Mouse (Mus musculus) hindbrain, postnatal 0 days (tissue): ENCODE measurements around the gene 1700042G07Rik. TPM values are rescaled to one million over a fixed set of nuclear protein-coding genes. Genes with fewer than 3 reads are reported as not detected.
"Not testable (repeated sequence)": the region's sequence is repeated elsewhere in the genome, so short reads cannot be mapped to it uniquely, and the experiment has no call there.

Experiments
- ATAC-seq: fragments of 200-750 bp; cut with Nextera tagmentation; 2 replicates; pipeline ENCODE4 v1.8.0; 2017; ENCODE audit warnings: mild to moderate bottlenecking, moderate TSS enrichment, moderate library complexity
- DNase-seq: peaks from one replicate; pipeline ENCODE4 v3.0.0-alpha.2; 2015; ENCODE audit warnings: low spot score
- H3K27ac ChIP-seq: fragments of 300-500 bp; sonication (generic); 2 replicates; pipeline ENCODE4 v1.5.1; 2014; ENCODE audit warnings: mild to moderate bottlenecking
- H3K27me3 ChIP-seq: fragments of 300-500 bp; sonication (generic); 2 replicates; pipeline ENCODE4 v1.6.1; 2014; ENCODE audit warnings: low read length, mixed read lengths; ENCODE audit not compliant: insufficient read depth
- H3K36me3 ChIP-seq: fragments of 300-500 bp; sonication (generic); 2 replicates; pipeline ENCODE4 v1.6.1; 2014; ENCODE audit warnings: low read length, mixed read lengths; ENCODE audit not compliant: insufficient read depth
- H3K4me1 ChIP-seq: fragments of 300-500 bp; sonication (generic); 2 replicates; pipeline ENCODE4 v1.6.1; 2014; ENCODE audit warnings: antibody characterized with exemption, low read length, mixed read lengths; ENCODE audit not compliant: insufficient read depth
- H3K4me2 ChIP-seq: fragments of 300-500 bp; sonication (generic); 2 replicates; pipeline ENCODE4 v1.6.1; 2014; ENCODE audit warnings: low read depth, mild to moderate bottlenecking, low read length, moderate library complexity, mixed read lengths
- H3K4me3 ChIP-seq: fragments of 300-500 bp; sonication (generic); 2 replicates; pipeline ENCODE4 v1.5.1; 2014; ENCODE audit warnings: low read length
- H3K9ac ChIP-seq: fragments of 300-500 bp; sonication (generic); replicated peaks from 2 replicates; pipeline ENCODE4 v1.6.1; 2014; ENCODE audit warnings: mild to moderate bottlenecking, low read length, moderate library complexity, mixed read lengths
- H3K9me3 ChIP-seq: fragments of 300-500 bp; sonication (generic); 2 replicates; pipeline ENCODE4 v1.6.1; 2016; ENCODE audit warnings: low read length, mixed read lengths
- CTCF ChIP-seq: IDR thresholded peaks from 2 replicates; pipeline ENCODE4 v1.5.1; 2016; ENCODE audit warnings: antibody characterized with exemption, control low read depth, low read depth
- WGBS: fragments of 180-500 bp; shearing (Covaris S2); extraction: QIAGEN DNeasy Blood & Tissue Kit; methylation state at CpG from one replicate; pipeline ENCODE4 v1.1.7; 2014; 5-methylcytosine and 5-hydroxymethylcytosine counted together
- polyA plus RNA-seq: library from polyadenylated mRNA; unstranded; fragments of >200 nt; fragmentation: Nextera tagmentation; extraction: Ambion mirVana; gene quantifications from 2 replicates; pipeline ENCODE4 v1.2.1, GENCODE M21; 2015
- total RNA-seq: library from RNA; depleted of rRNA; stranded (reverse); fragments of >200 nt; gene quantifications from 2 replicates; pipeline ENCODE4 v1.2.3, GENCODE M21; 2014

1700042G07Rik gene
- total and polyA plus RNA-seq, 2 experiments from 2014 or later, result not detected

DNA sequence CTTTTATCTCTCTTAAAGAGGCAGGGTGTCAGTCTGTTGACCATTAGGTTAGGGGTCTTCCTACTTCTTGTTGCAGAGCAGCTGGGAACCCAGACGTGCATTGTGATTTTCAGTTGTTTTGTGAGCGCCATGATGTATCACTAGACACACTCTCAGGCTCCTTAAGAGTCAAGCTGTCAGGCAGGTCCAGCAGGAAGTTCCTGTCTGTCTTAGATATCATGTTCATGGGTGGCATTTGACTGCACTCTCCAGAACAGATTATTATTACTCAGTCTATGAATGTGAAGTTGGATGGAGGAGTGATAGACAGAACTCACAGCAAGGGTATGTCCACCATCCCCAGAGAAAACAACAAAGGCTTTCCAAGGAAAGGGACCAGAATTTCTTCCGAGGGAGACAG, 31.2 kb downstream of the 1700042G07Rik start:
- no peak overlapping the region for H3K4me3 ChIP-seq
- H3K4me1 ChIP-seq, result no peaks in the 10 kb centered on the region
- no peaks in the 10 kb centered on the region for H3K9me3 ChIP-seq
- no peaks in the 10 kb centered on the region for H3K36me3 ChIP-seq
- TF ChIP-seq CTCF, result no peak
- no peak for DNase-seq
- no peak overlapping the region for H3K27ac ChIP-seq
- no peak for ATAC-seq
- no peaks in the 10 kb centered on the region for H3K27me3 ChIP-seq
- no peak overlapping the region for H3K9ac ChIP-seq
- WGBS, result 71% methylated on average over 3 of the region's 3 CpGs
- H3K4me2 ChIP-seq, result no peak overlapping the region

DNA sequence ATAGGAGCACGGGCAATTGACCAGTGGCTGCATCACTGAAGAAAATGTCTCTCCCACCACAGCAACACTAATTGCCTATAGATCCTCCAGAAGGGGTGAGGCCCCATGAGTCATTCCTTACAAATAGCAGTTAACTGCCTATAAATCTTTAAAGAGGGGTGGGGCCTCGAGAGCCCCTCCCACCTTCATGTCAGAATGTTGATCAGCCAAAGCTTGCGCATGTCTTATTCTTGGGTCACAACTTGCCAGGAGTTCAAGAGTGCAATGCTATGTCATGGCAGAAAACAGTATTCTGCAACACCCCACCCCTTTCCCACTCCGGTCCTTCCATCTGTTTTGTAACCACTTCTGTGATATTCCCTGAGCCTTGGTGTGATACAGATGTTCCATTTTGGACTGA, 33.4 kb downstream of the 1700042G07Rik start:
- H3K27ac ChIP-seq, result no peak overlapping the region
- TF ChIP-seq CTCF, result no peak
- H3K4me2 ChIP-seq, result no peak overlapping the region
- no peak for DNase-seq
- no peaks in the 10 kb centered on the region for H3K36me3 ChIP-seq
- H3K27me3 ChIP-seq, result no peaks in the 10 kb centered on the region
- no peak overlapping the region for H3K9ac ChIP-seq
- WGBS, result 86% methylated on average over 4 of the region's 4 CpGs
- ATAC-seq, result no peak
- H3K4me1 ChIP-seq, result no peaks in the 10 kb centered on the region
- no peaks in the 10 kb centered on the region for H3K9me3 ChIP-seq
- no peak overlapping the region for H3K4me3 ChIP-seq

DNA sequence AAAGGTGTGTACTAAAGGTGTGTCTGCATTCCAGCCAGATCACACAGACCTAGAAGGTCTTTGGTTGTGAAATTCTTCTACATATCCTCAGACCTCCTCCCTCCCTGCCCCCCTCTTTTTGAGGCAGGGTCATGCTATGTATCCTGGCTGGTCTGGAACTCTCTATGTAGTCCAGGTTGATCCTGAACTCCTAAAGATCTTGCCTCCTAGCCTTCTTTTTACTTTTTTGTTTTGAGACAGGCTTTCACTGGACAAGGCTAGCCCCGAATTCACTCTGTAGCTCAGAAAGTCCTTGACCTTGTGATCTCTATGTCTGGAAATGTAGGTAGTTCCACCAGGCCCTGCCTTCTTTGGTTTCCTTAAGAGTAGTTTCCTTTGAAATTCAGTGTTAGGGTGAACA, 35.7 kb downstream of the 1700042G07Rik start:
- no peaks in the 10 kb centered on the region for H3K9me3 ChIP-seq
- ATAC-seq, result no peak
- WGBS, result 84% methylated on average over 1 of the region's 1 CpGs

DNA sequence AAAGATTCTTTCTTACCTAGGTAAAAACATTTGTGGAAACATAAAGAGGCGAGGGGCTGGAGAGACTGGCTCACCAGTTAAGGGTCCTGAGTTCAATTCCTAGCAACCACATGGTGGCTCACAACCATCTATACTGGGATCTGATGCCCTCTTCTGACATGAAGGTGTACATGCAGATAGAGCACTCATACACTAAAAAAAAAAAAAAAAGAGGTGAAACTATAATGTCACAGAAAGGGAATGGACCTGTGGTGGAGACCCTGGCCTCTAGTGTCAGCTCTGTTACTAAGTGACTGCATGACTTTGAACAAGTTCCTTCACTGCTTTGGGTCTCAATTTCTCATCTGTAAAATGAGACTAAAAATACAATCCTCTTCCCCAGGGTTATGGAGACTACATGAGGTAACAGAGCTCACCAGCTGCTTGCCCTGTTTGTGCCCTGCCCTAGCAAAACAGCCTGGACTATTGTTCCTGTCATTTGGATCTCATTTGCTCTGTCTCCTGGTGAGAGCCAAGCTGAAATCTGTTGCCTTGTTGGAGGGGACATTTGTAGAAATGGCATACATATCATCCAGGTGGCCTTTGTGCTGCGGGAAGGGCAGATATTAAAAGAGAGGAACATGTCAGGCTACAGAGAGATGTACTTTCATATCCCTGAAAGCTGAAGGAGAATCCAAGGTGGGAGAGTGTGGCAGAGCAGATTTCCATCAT, 42.9 kb downstream of the 1700042G07Rik start:
- no peak overlapping the region for H3K4me2 ChIP-seq
- no peaks in the 10 kb centered on the region for H3K27me3 ChIP-seq
- no peaks in the 10 kb centered on the region for H3K4me1 ChIP-seq
- DNase-seq (no peak), ATAC-seq (no peak)
- no peak overlapping the region for H3K9ac ChIP-seq
- no peak overlapping the region for H3K27ac ChIP-seq
- H3K36me3 ChIP-seq, result no peaks in the 10 kb centered on the region
- H3K9me3 ChIP-seq, result no peaks in the 10 kb centered on the region
- no peak for TF ChIP-seq CTCF
- no peak overlapping the region for H3K4me3 ChIP-seq
- 83% methylated on average over 2 of the region's 2 CpGs for WGBS

More for the DNA sequence above, 35.7 kb downstream of the 1700042G07Rik start:
- no peak overlapping the region for H3K4me3 ChIP-seq
- no peak overlapping the region for H3K27ac ChIP-seq
- no peaks in the 10 kb centered on the region for H3K4me1 ChIP-seq
- no peak for DNase-seq
- H3K36me3 ChIP-seq, result no peaks in the 10 kb centered on the region
- H3K4me2 ChIP-seq, result no peak overlapping the region
- no peaks in the 10 kb centered on the region for H3K27me3 ChIP-seq
- no peak overlapping the region for H3K9ac ChIP-seq
- no peak for TF ChIP-seq CTCF

DNA sequence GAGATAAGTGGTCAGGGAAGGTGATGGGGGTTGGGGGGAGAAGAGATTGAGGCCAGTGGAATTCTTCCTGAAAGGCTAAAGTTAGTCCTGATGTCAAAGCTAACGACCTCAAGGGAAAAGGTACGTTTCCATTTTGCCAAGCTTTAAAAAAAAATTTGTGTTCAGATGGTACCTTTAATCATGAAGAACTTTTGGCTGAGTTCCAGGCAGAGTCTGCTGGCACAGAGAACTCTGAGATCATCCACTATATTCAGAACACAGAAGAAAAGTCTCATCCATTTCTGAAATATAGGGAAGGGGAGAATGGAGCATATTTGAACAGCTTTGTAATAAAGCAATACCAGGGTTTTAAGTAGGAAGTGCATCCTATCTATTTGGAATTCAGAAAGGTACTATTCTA, 43.9 kb downstream of the 1700042G07Rik start:
- DNase-seq, result peak; percentile 59
- no peak for TF ChIP-seq CTCF
- no peaks in the 10 kb centered on the region for H3K9me3 ChIP-seq
- H3K4me3 ChIP-seq, result no peak overlapping the region
- H3K9ac ChIP-seq, result no peak overlapping the region
- H3K4me1 ChIP-seq, result no peaks in the 10 kb centered on the region
- no peak overlapping the region for H3K4me2 ChIP-seq
- 50% methylated on average over 2 of the region's 2 CpGs for WGBS
- H3K27ac ChIP-seq, result no peak overlapping the region
- no peak for ATAC-seq
- no peaks in the 10 kb centered on the region for H3K27me3 ChIP-seq
- H3K36me3 ChIP-seq, result no peaks in the 10 kb centered on the region

DNA sequence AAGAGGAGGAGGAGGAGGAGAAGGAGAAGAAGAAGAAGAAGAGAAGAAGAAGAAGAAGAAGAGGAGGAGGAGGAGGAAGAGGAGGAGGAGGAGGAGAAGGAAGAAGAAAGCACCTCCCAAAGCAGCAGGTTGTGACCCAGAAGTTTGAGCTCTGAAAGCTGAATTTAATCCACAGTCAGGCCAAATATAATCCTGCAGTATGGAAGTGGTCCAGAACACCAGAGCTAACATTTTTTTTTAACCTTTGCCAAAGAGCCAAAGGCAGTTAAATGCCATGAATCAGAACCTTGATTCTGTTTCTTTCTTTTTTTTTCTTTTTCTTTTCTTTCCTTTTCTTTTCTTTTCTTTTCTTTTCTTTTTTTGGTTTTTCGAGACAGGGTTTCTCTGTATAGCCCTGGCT, 44.5 kb downstream of the 1700042G07Rik start:
- not testable (repeated sequence) for H3K4me2 ChIP-seq, H3K36me3 ChIP-seq, DNase-seq, H3K27ac ChIP-seq, H3K27me3 ChIP-seq, H3K4me3 ChIP-seq, H3K9me3 ChIP-seq, ATAC-seq, H3K4me1 ChIP-seq, H3K9ac ChIP-seq
- 90% methylated on average over 1 of the region's 1 CpGs for WGBS

DNA sequence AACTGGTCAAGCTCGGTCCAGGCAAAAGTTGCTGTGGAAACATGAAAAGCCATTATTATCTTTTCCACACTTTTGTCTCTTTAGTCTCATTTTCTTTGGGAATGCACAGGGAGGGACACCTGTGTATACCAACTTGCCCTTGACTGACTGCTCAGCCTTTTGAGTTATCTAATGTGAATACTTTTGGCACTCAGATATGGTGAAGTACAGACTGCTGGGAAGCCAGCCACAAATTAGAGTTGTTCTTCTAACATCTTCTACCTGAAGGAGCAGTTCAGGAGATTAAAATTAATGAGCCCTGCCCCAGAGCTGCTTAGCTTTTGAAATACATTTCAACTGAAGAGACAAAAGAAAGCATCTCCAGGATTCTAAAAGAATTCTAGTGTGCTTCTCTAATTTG, 45.9 kb downstream of the 1700042G07Rik start:
- Histone ChIP-seq H3K9ac (no peak overlapping the region), H3K27me3 (no peaks in the 10 kb centered on the region), H3K4me3 (no peak overlapping the region), H3K36me3 (no peaks in the 10 kb centered on the region), H3K4me1 (no peaks in the 10 kb centered on the region; the same call in 1 of the 2 replicates), H3K4me2 (no peak overlapping the region), H3K9me3 (no peaks in the 10 kb centered on the region), H3K27ac (no peak overlapping the region)
- ATAC-seq (no peak), DNase-seq (no peak)
- 81% methylated on average over 1 of the region's 1 CpGs for WGBS
- TF ChIP-seq CTCF, result no peak
